Mouse (Mus musculus) kidney, embryonic 15.5 days (tissue): ENCODE results near the gene Dcaf8. TPM values are rescaled to one million over a fixed set of nuclear protein-coding genes. Genes with fewer than 3 reads are reported as not detected.

Experiments used
- ATAC-seq: fragments of 200-750 bp; cut with Nextera tagmentation; replicated peaks from 2 replicates; pipeline ENCODE4 v1.8.0; 2017; ENCODE audit warnings: moderate TSS enrichment; ENCODE audit not compliant: low FRiP score
- H3K27ac ChIP-seq: fragments of 300-500 bp; sonication (generic); 2 replicates; pipeline ENCODE4 v1.5.1; 2015; ENCODE audit warnings: mild to moderate bottlenecking, inconsistent platforms
- H3K27me3 ChIP-seq: fragments of 300-500 bp; sonication (generic); 2 replicates; pipeline ENCODE4 v1.6.1; 2015; ENCODE audit warnings: inconsistent platforms
- H3K36me3 ChIP-seq: fragments of 300-500 bp; sonication (generic); 2 replicates; pipeline ENCODE4 v1.6.1; 2015; ENCODE audit warnings: inconsistent platforms
- H3K4me1 ChIP-seq: fragments of 300-500 bp; sonication (generic); 2 replicates; pipeline ENCODE4 v1.6.1; 2015; ENCODE audit warnings: inconsistent platforms
- H3K4me2 ChIP-seq: fragments of 300-500 bp; sonication (generic); 2 replicates; pipeline ENCODE4 v1.6.1; 2015; ENCODE audit warnings: moderate library complexity, mild to moderate bottlenecking, inconsistent platforms
- H3K4me3 ChIP-seq: fragments of 300-500 bp; sonication (generic); replicated peaks from 2 replicates; pipeline ENCODE4 v1.5.1; 2015; ENCODE audit warnings: mild to moderate bottlenecking, inconsistent platforms
- H3K9ac ChIP-seq: fragments of 300-500 bp; sonication (generic); 2 replicates; pipeline ENCODE4 v1.6.1; 2015; ENCODE audit warnings: mild to moderate bottlenecking, inconsistent platforms
- H3K9me3 ChIP-seq: fragments of 300-500 bp; sonication (generic); replicated peaks from 2 replicates; pipeline ENCODE4 v1.6.1; 2016; ENCODE audit warnings: inconsistent platforms
- WGBS: fragments of 180-500 bp; shearing (Covaris S2); methylation state at CpG from one replicate; pipeline ENCODE4 v1.1.7; 2015; ENCODE audit warnings: mixed read lengths; 5-methylcytosine and 5-hydroxymethylcytosine counted together
- polyA plus RNA-seq: library from polyadenylated mRNA; unstranded; fragments of >200 nt; fragmentation: Nextera tagmentation; extraction: Ambion mirVana; gene quantifications from 2 replicates; pipeline ENCODE4 v1.2.1, GENCODE M21; 2015

Gene Dcaf8
- polyA plus RNA-seq, 1 experiment from 2014 or later, result 132 TPM

- peak within 1 kb of the TSS; percentile 87 for H3K27ac ChIP-seq
- peak; percentile 79 for ATAC-seq
- H3K4me1 ChIP-seq, result peaks cover 62% of the 10 kb centered on the region
Observed at GRCm38 (mm10) chr1:172206141-172206917, 58.4 kb downstream of the Dcaf8 start, which contains the start of gene Pea15a. Pea15a (minus strand) TSS chr1:172206804.

GRCm38 (mm10) chr1:172207111-172207584 lies 59.3 kb downstream of the Dcaf8 start:
- no peaks in the 10 kb centered on the region for H3K27me3 ChIP-seq

More at GRCm38 (mm10) chr1:172206141-172206917, 58.4 kb downstream of the Dcaf8 start, which contains the start of gene Pea15a:
- no peaks in the 10 kb centered on the region for H3K9me3 ChIP-seq
- H3K4me3 ChIP-seq, result peak within 1 kb of the TSS; percentile 63
- H3K27me3 ChIP-seq, result no peaks in the 10 kb centered on the region
- peak within 1 kb of the TSS; percentile 64 for H3K4me2 ChIP-seq
- under 1% methylated on average over 40 of the region's 40 CpGs for WGBS
- peak within 1 kb of the TSS; percentile 69 for H3K9ac ChIP-seq
- H3K36me3 ChIP-seq, result peaks cover 7% of the 10 kb centered on the region

GRCm38 (mm10) chr1:172212776-172213175 lies 64.9 kb downstream of the Dcaf8 start:
- Histone ChIP-seq H3K4me1 (peaks cover 24% of the 10 kb centered on the region), H3K27ac (0 out of 2 replicates have a peak overlapping the region, but pooled peaks have one; percentile 10), H3K9ac (no peak overlapping the region), H3K36me3 (no peaks in the 10 kb centered on the region), H3K9me3 (no peaks in the 10 kb centered on the region), H3K4me3 (no peak overlapping the region), H3K27me3 (no peaks in the 10 kb centered on the region), H3K4me2 (no peak overlapping the region)
- no peak for ATAC-seq
- WGBS, result 61% methylated on average over 5 of the region's 5 CpGs

More at GRCm38 (mm10) chr1:172207111-172207584, 59.3 kb downstream of the Dcaf8 start:
- H3K9ac ChIP-seq, result 0 out of 2 replicates have a peak overlapping the region, but pooled peaks have one; percentile 69
- H3K36me3 ChIP-seq, result 0 out of 2 replicates have a peak, but pooled peaks cover under 1% of the 10 kb centered on the region
- H3K4me3 ChIP-seq, result peak overlapping the region; percentile 63
- H3K27ac ChIP-seq, result peak overlapping the region; percentile 87
- peaks cover 54% of the 10 kb centered on the region for H3K4me1 ChIP-seq
- WGBS, result 17% methylated on average over 7 of the region's 7 CpGs
- no peaks in the 10 kb centered on the region for H3K9me3 ChIP-seq
- H3K4me2 ChIP-seq, result peak overlapping the region; percentile 64
- ATAC-seq, result peak; percentile 19; the same call in 1 of the 2 replicates

GRCm38 (mm10) chr1:172213771-172214170 lies 65.9 kb downstream of the Dcaf8 start:
- WGBS, result 80% methylated on average over 4 of the region's 4 CpGs
- Histone ChIP-seq H3K9ac (no peak overlapping the region), H3K36me3 (no peaks in the 10 kb centered on the region), H3K4me3 (no peak overlapping the region), H3K4me2 (no peak overlapping the region), H3K4me1 (peaks cover 33% of the 10 kb centered on the region), H3K9me3 (no peaks in the 10 kb centered on the region), H3K27me3 (no peaks in the 10 kb centered on the region), H3K27ac (peak overlapping the region; percentile 23; the same call in 1 of the 2 replicates)
- ATAC-seq, result no peak

- H3K27me3 ChIP-seq, result no peaks in the 10 kb centered on the region
- H3K9ac ChIP-seq, result no peak overlapping the region
- ATAC-seq, result no peak
- no peak overlapping the region for H3K27ac ChIP-seq
- 71% methylated on average over 3 of the region's 3 CpGs for WGBS
- H3K4me1 ChIP-seq, result peaks cover 42% of the 10 kb centered on the region
- no peaks in the 10 kb centered on the region for H3K36me3 ChIP-seq
- H3K4me3 ChIP-seq, result no peak overlapping the region
- no peak overlapping the region for H3K4me2 ChIP-seq
- no peaks in the 10 kb centered on the region for H3K9me3 ChIP-seq
Observed at GRCm38 (mm10) chr1:172214748-172215147, 66.9 kb downstream of the Dcaf8 start.

GRCm38 (mm10) chr1:172217148-172217547 lies 69.3 kb downstream of the Dcaf8 start:
- H3K27me3 ChIP-seq, result no peaks in the 10 kb centered on the region
- no peaks in the 10 kb centered on the region for H3K36me3 ChIP-seq
- H3K4me3 ChIP-seq, result 0 out of 2 replicates have a peak overlapping the region, but pooled peaks have one; percentile 5
- 0 out of 2 replicates have a peak overlapping the region, but pooled peaks have one; percentile 14 for H3K9ac ChIP-seq
- peak overlapping the region; percentile 84 for H3K27ac ChIP-seq
- peak; percentile 27 for ATAC-seq
- H3K4me2 ChIP-seq, result peak overlapping the region; percentile 48
- 0% methylated on average over 5 of the region's 5 CpGs for WGBS
- no peaks in the 10 kb centered on the region for H3K9me3 ChIP-seq
- peaks cover 66% of the 10 kb centered on the region for H3K4me1 ChIP-seq

GRCm38 (mm10) chr1:172218164-172218910 lies 70.5 kb downstream of the Dcaf8 start:
- Histone ChIP-seq H3K9ac (no peak overlapping the region), H3K4me1 (peaks cover 61% of the 10 kb centered on the region), H3K4me3 (no peak overlapping the region), H3K27me3 (no peaks in the 10 kb centered on the region), H3K36me3 (no peaks in the 10 kb centered on the region), H3K27ac (peak overlapping the region; percentile 60; the same call in 1 of the 2 replicates), H3K4me2 (no peak overlapping the region), H3K9me3 (no peaks in the 10 kb centered on the region)
- ATAC-seq, result no peak
- WGBS, result 52% methylated on average over 15 of the region's 15 CpGs

GRCm38 (mm10) chr1:172219451-172220406 lies 71.8 kb downstream of the Dcaf8 start, which contains the start of gene Casq1:
Casq1 (minus strand) TSS chr1:172219868.
- Histone ChIP-seq H3K9ac (no peak within 1 kb of the TSS), H3K27me3 (no peaks in the 10 kb centered on the region), H3K4me1 (peaks cover 56% of the 10 kb centered on the region), H3K4me3 (no peak within 1 kb of the TSS), H3K4me2 (no peak within 1 kb of the TSS; the same call in 1 of the 2 replicates), H3K27ac (peak within 1 kb of the TSS; percentile 85), H3K36me3 (no peaks in the 10 kb centered on the region), H3K9me3 (no peaks in the 10 kb centered on the region)
- ATAC-seq, result no peak
- 81% methylated on average over 19 of the region's 19 CpGs for WGBS

- WGBS, result 43% methylated on average over 10 of the region's 10 CpGs
- Histone ChIP-seq H3K4me2 (no peak overlapping the region; the same call in 1 of the 2 replicates), H3K9ac (no peak overlapping the region), H3K27ac (peak overlapping the region; percentile 85), H3K4me1 (peaks cover 56% of the 10 kb centered on the region), H3K36me3 (no peaks in the 10 kb centered on the region), H3K27me3 (no peaks in the 10 kb centered on the region), H3K9me3 (no peaks in the 10 kb centered on the region), H3K4me3 (no peak overlapping the region)
- peak; percentile 19; the same call in 1 of the 2 replicates for ATAC-seq
Observed at GRCm38 (mm10) chr1:172220414-172220813, 72.5 kb downstream of the Dcaf8 start.

- Histone ChIP-seq H3K9ac (no peak overlapping the region), H3K27ac (peak overlapping the region; percentile 85), H3K4me3 (no peak overlapping the region), H3K4me1 (peaks cover 56% of the 10 kb centered on the region), H3K4me2 (no peak overlapping the region), H3K36me3 (no peaks in the 10 kb centered on the region), H3K27me3 (no peaks in the 10 kb centered on the region), H3K9me3 (no peaks in the 10 kb centered on the region)
- WGBS, result 19% methylated on average over 11 of the region's 11 CpGs
- ATAC-seq, result peak; percentile 68
Observed at GRCm38 (mm10) chr1:172221297-172222063, 73.6 kb downstream of the Dcaf8 start.
